Mouse (Mus musculus) retina, adult 2 months (tissue): ENCODE data around the gene Rassf10.

Source experiments
- DNase-seq: peaks from one replicate; pipeline ENCODE4 v3.0.0-alpha.2; 2012; ENCODE audit warnings: low read depth, low spot score

The Rassf10 gene

GRCm38 (mm10) chr7:112957630-112958029 lies 3.9 kb downstream of the Rassf10 start:
- DNase-seq: no peak

DNA sequence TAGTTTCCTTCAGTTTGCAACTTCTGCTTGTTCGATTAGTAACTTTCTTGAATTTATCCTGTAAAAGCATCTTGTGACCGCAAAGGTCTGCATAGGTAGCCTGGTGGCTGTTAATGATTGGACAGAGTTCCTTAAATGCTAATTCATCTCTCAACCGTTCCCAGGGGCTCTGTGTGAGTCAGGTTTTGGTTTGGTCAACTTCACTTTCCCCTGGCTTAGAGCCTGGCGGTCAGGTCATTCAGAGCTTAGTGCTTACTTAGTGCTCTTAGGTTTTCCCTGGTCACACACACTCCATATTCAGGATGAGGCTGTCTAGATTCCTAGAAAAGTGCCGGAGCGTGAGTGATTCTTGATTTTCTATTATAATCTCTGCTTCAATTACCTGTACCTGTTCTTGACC lies 12.6 kb downstream of the Rassf10 start:
- no peak for DNase-seq

DNA sequence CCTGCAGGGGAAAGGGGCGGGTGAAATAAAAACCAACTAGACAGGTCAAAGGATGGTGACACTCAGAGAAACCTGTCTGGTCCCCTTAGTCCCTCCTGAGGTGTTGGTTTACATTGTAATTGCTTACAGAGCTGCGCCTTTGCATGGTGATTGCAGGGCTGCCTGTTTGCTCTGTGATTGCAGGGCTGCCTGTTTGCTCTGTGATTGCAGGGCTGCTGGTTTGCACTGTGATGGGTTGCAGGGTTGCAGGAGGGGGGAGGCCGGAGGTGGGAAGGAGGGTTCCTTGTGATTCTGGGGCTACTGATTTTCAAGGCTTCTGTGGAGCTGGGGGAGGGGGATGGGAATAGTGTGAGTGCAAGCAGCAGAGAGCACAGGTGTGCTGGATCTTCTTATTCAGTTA lies 13.0 kb downstream of the Rassf10 start:
- no peak for DNase-seq

DNA sequence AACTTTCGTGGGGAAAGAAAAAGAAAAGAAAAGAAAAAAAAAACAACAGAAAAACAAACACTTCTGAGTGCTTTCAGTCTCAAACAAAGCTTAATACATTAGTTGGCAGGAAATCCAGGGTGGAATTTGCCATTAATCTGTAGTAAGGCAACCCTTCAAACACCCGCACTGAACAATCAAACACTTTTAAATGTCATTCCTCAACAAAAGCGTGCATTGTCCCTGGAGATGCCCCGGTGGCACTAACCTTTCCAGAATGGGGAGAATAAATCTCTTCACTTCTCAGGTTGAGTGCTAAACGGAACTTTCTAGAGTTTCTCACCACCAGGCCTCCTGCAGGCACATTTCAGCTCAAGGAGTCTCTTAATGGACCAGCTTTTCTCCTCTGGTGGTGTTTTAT lies 29.6 kb downstream of the Rassf10 start:
- DNase-seq: no peak

GRCm38 (mm10) chr7:112984704-112985577 lies 31.2 kb downstream of the Rassf10 start:
- no peak for DNase-seq

GRCm38 (mm10) chr7:112985578-112985949 lies 31.8 kb downstream of the Rassf10 start:
- DNase-seq: no peak

GRCm38 (mm10) chr7:112992928-112993327 lies 39.2 kb downstream of the Rassf10 start:
- no peak for DNase-seq

DNA sequence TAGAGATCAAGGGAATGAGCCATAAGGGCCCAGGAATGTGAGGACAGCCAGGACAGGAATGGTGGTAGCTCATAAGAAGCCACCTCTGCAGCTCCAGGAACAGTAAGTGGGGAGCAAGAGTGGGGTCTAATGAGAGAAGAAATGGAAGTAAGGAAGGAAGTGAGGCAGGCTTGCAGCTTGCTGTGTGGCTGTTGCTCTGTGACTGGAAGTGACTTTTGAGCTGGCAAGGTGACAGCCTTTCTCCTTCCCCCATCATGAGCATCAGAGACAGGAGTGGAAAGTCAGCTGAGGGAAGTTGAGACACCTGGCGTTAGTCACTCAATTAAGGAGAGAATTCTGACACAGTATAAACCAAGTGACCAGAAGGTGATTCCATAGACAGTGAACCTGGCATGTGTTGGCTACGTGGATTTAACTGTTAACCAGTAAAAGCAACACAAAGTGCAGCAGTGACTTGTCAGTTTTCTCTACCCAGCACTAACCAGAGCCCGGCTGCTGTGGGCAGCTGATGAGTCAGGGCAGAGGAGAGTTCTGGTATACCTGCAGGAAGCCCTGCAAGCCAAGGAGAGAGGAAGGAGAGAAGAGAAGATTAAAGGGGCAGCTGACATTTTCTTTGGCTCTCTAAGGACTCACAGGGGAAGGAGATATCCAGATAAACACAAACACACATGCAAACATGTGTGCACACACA lies 49.9 kb downstream of the Rassf10 start:
- no peak for DNase-seq

- DNase-seq: no peak
Observed at GRCm38 (mm10) chr7:113005726-113006125, 52.0 kb downstream of the Rassf10 start.
